Mouse (Mus musculus): ENCODE results near the gene Polh. TPM values are rescaled to one million over a fixed set of nuclear protein-coding genes. Genes with fewer than 3 reads are reported as not detected.
A peak's percentile ranks its signal among the peaks of the same experiment; 100 is the strongest.

Gene Polh
- total and polyA plus RNA-seq, 3 experiments: 22.2 to 30.8 TPM; not detected in 1

DNA sequence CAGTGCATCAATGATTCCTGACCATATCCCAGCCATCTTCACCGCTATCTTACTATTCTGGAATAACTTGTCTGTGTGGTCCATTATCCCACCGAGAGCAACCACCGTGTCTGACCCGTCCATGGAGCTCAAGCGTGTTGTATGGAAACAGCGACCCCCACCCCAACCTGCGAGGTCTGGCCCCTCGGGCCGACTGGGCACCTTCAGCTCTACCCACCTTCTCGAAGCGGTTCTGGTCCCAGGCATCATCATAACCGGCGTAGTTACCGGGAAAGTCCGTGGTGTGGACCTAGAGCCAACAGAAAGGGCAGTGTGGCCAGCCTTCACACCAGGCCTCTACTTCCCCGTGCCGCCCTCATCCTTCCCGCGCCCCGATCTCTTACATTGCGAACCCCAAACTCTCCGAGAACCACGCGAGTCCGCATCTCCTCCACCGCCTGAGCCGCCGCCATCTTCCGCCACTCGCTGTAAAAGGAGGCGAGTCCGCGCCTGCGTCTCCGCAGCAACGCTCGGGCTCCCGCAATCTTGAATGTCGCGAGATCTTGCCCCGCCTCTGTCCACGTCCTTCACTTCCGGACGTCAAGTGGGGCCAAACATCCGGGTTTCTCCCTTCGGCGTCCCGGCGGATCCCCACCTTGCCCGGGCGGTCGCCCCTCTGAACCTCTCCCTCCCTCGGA lies 45.2 kb upstream of the Polh start, which contains the start of the genes Polr1c and Yipf3 (continued):
- TF ChIP-seq ZC3H11A (IDR thresholded peaks at IDR 0.05; ENCODE audit: low read depth, low read length): no peak
- TF ChIP-seq MAZ (IDR thresholded peaks at IDR 0.05; ENCODE audit: low read depth, low read length): no peak; the same call in 1 of the 2 replicates
- no peak for TF ChIP-seq RCOR1 (IDR thresholded peaks at IDR 0.05; ENCODE audit: low read depth, low read length)
- TF ChIP-seq MYB (IDR thresholded peaks at IDR 0.05; ENCODE audit: low read depth, low read length): no peak

DNA sequence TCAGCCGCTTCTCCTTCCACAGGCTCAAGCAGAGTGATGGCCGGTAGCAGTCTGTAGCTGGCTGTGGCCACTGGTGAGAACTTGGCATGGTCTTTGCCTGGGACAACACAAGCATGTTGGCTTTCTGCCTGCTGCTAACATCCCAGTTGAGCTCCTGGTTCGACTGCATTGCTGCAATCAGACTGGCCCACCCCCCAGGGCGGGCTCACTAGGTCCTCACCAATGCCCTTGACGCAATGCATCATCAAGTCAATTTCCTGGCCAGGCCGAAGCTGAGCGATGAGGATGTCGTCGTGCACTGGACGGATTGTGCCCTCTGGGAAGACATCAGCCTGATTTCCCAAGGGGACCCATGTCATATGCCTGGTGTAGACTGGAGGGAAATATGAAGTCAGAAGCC lies 42.1 kb upstream of the Polh start:
- Histone ChIP-seq H3K4me1 (ENCODE audit: control insufficient read depth in 1 of 2, insufficient read depth in 2 of 2, low read length in 2 of 2) (peaks cover 0 to 13% of the 10 kb centered on the region in 2 experiments; a peak in 2 of 4 replicates), H3K27ac (ENCODE audit: control insufficient read depth, low read depth, low read length) (no peak overlapping the region), H3K36me3 (ENCODE audit: control insufficient read depth in 1 of 2, insufficient read depth in 2 of 2, low read length in 2 of 2) (peaks cover 8 to 14% of the 10 kb centered on the region in 2 experiments; a peak in 3 of 4 replicates), H3K27me3 (ENCODE audit: control insufficient read depth in 1 of 2, insufficient read depth in 2 of 2, low read length in 2 of 2) (no peaks in the 10 kb centered on the region), H3K9ac (ENCODE audit: control insufficient read depth, low read depth, low read length, poor library complexity, severe bottlenecking) (no peak overlapping the region), H3K79me2 (ENCODE audit: control insufficient read depth, insufficient read depth, low read length, poor library complexity) (peaks cover 29% of the 10 kb centered on the region), H3K4me3 (ENCODE audit: control insufficient read depth in 1 of 2, insufficient read depth in 1 of 2, low read depth in 2 of 2, low read length in 2 of 2) (no peak overlapping the region), H3K9me3 (replicated peaks; ENCODE audit: insufficient read depth, low read length) (no peaks in the 10 kb centered on the region)
- DNase-seq (ENCODE audit: low read depth, low spot score): peak; percentile 27
- TF ChIP-seq POLR2AphosphoS2 (IDR thresholded peaks at IDR 0.05; ENCODE audit: low read length) (peak; percentile 56; the same call in 1 of the 2 replicates), POLR2A (IDR thresholded peaks at IDR 0.05; ENCODE audit: control insufficient read depth in 1 of 2, insufficient read depth in 1 of 2, low read depth in 1 of 2, low read length in 2 of 2, poor library complexity in 1 of 2) (peak in 1 of 2 experiments; percentile 45; a peak in 1 of 4 replicates), ZMIZ1 (IDR thresholded peaks at IDR 0.05; ENCODE audit: low read depth, low read length) (no peak)

DNA sequence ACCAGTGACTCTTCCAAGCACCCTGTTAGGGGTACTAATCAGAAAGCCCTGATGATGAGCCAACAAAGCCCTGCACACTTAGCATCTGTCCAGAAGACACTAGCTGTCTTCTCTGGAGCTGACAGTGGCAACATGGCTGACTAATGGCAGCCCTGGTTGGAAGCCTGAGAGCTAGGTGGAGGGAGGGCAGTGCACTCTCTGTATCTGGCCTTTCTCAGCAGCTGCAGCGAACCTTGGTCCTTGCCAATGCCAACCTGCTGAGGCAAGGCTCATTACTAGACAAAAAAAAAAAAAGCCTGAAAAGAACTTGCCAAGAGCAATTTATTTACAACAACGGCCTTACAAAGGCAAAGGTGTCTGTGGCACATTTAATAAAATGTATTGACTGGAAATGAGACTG lies 41.2 kb upstream of the Polh start:
- Histone ChIP-seq H3K4me1 (ENCODE audit: control insufficient read depth in 1 of 2, insufficient read depth in 2 of 2, low read length in 2 of 2) (peaks cover 0 to 6% of the 10 kb centered on the region in 2 experiments; a peak in 2 of 4 replicates), H3K79me2 (ENCODE audit: control insufficient read depth, insufficient read depth, low read length, poor library complexity) (peaks cover 23% of the 10 kb centered on the region), H3K36me3 (ENCODE audit: control insufficient read depth in 1 of 2, insufficient read depth in 2 of 2, low read length in 2 of 2) (peaks cover 10% of the 10 kb centered on the region in 2 experiments), H3K27me3 (ENCODE audit: control insufficient read depth in 1 of 2, insufficient read depth in 2 of 2, low read length in 2 of 2) (no peaks in the 10 kb centered on the region), H3K27ac (ENCODE audit: control insufficient read depth, low read depth, low read length) (no peak overlapping the region), H3K4me3 (ENCODE audit: control insufficient read depth in 1 of 2, insufficient read depth in 1 of 2, low read depth in 2 of 2, low read length in 2 of 2) (no peak overlapping the region), H3K9me3 (replicated peaks; ENCODE audit: insufficient read depth, low read length) (no peaks in the 10 kb centered on the region), H3K9ac (ENCODE audit: control insufficient read depth, low read depth, low read length, poor library complexity, severe bottlenecking) (no peak overlapping the region)
- DNase-seq (ENCODE audit: low read depth, low spot score): no peak
- TF ChIP-seq ELF1 (IDR thresholded peaks at IDR 0.05; ENCODE audit: low read depth, low read length) (no peak), POLR2AphosphoS2 (IDR thresholded peaks at IDR 0.05; ENCODE audit: low read length) (peak; percentile 10; the same call in 1 of the 2 replicates), ZMIZ1 (IDR thresholded peaks at IDR 0.05; ENCODE audit: low read depth, low read length) (peak; percentile 17)

DNA sequence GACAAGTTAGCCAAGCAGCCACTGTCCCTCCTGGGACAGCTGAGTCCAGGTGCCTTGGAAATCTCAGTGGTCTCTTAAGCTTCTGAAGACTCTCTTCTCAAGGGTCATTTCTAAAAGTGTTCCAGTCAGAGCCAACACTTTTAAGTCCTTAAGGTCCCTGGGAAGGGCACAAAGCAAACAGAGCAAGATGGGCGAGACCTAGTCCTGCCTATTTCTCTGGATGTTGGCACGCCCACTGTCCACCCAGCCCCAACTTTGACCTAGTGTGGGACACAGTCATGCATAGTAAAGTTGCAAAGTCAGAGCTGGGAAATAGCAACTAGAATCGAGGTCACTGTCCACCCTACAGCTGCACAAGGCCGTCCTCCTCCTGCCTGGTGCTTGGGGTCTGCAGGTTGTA lies 40.5 kb upstream of the Polh start:
- Histone ChIP-seq H3K79me2 (ENCODE audit: control insufficient read depth, insufficient read depth, low read length, poor library complexity) (peaks cover 17% of the 10 kb centered on the region), H3K4me3 (ENCODE audit: control insufficient read depth in 1 of 2, insufficient read depth in 1 of 2, low read depth in 2 of 2, low read length in 2 of 2) (no peak overlapping the region), H3K36me3 (ENCODE audit: control insufficient read depth in 1 of 2, insufficient read depth in 2 of 2, low read length in 2 of 2) (peaks cover 10% of the 10 kb centered on the region in 2 experiments), H3K27ac (ENCODE audit: control insufficient read depth, low read depth, low read length) (no peak overlapping the region), H3K9me3 (replicated peaks; ENCODE audit: insufficient read depth, low read length) (no peaks in the 10 kb centered on the region), H3K9ac (ENCODE audit: control insufficient read depth, low read depth, low read length, poor library complexity, severe bottlenecking) (no peak overlapping the region), H3K4me1 (ENCODE audit: control insufficient read depth in 1 of 2, insufficient read depth in 2 of 2, low read length in 2 of 2) (peaks cover 0 to 6% of the 10 kb centered on the region in 2 experiments; a peak in 2 of 4 replicates), H3K27me3 (ENCODE audit: control insufficient read depth in 1 of 2, insufficient read depth in 2 of 2, low read length in 2 of 2) (no peaks in the 10 kb centered on the region)
- no peak for DNase-seq (ENCODE audit: low read depth, low spot score)
- TF ChIP-seq POLR2AphosphoS2 (IDR thresholded peaks at IDR 0.05; ENCODE audit: low read length): peak; percentile 31; the same call in 1 of the 2 replicates
- TF ChIP-seq CTCF (IDR thresholded peaks at IDR 0.05 in 2 of 3, conservative IDR thresholded peaks at IDR 0.05 in 1 of 3; ENCODE audit: control insufficient read depth in 1 of 3, insufficient read depth in 1 of 3, low read depth in 2 of 3, low read length in 3 of 3, poor library complexity in 1 of 3, severe bottlenecking in 1 of 3): no peak
- no peak for TF ChIP-seq BHLHE40 (IDR thresholded peaks at IDR 0.05; ENCODE audit: borderline replicate concordance, low read depth, low read length)
- no peak for TF ChIP-seq RAD21 (IDR thresholded peaks at IDR 0.05; ENCODE audit: low read depth, low read length)
